Mouse (Mus musculus): ENCODE results near the gene Specc1. TPM values are rescaled to one million over a fixed set of nuclear protein-coding genes. Genes with fewer than 3 reads are reported as not detected.

Specc1 gene
- polyA plus RNA-seq, 1 experiment from 2014 or later: 8.0 TPM

DNA sequence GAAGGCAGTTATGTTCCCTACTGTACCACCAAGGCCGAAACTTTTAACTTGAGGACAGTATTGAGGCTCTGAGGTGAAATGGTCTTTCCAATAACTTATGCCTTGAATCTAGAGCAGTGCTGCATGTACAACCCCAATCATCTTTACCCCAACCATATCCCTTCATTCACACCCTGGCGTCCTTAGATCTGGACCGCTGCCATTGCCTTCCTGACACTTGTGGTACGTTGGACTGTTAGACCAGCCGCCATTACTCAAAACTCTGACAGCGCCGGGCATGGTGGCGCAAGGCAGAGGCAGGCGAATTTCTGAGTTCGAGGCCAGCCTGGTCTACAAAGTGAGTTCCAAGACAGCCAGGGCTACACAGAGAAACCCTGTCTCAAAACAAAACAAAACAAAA lies 121.8 kb downstream of the Specc1 start:
- no peaks in the 10 kb centered on the region for H3K9me3 ChIP-seq (replicated peaks; ENCODE audit: control insufficient read depth, low read length, poor library complexity, severe bottlenecking)
- peaks cover 6% of the 10 kb centered on the region for H3K4me1 ChIP-seq (ENCODE audit: control insufficient read depth, insufficient read depth, low read length)
- H3K27ac ChIP-seq (ENCODE audit: low read length): no peak overlapping the region
- H3K36me3 ChIP-seq (ENCODE audit: control insufficient read depth, insufficient read depth, low read length): no peaks in the 10 kb centered on the region
- H3K4me3 ChIP-seq (ENCODE audit: low read depth, low read length): no peak overlapping the region
- no peak for ATAC-seq
- peak overlapping the region; percentile 57 for H3K4me2 ChIP-seq (ENCODE audit: low read length)
- 93% methylated on average over 10 of the region's 10 CpGs for WGBS
- no peak overlapping the region for H3K9ac ChIP-seq (ENCODE audit: low read depth, low read length)
- H3K27me3 ChIP-seq (ENCODE audit: control insufficient read depth, insufficient read depth, low read depth, low read length): no peaks in the 10 kb centered on the region

DNA sequence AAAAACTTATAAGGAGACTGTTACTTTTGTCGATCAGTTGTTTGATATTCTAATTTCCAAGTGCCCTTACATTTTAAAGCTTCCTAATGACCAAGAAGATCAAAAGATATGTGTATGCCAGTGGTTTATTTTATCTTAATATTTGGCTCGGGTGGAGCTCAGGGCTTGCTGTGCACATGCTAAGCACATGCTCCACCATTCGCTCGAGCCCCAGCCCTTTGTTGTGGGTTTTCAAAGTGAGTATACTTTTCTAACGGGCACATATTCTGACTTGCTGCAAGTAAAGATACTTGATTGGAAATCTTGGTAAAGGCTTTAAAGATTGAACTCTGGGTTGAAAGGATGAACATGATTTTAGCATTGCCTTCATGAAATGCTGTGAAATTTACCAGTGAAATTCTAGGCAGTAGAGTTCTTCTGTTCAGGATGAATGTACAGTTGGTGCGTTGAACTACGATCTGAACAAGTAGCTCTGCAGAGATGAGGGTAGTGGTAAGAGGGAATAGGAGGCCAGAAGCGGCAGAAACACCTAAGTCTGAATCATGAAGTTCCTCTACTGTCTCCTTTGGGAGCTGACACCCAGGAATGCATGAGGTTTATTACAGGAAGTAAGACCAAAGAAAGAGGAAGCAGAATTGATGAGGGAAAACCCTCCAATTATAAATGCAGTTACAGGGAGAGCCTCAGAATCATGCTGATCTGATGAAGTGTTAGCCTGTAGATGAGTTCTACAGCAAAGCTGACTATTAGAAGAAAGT lies 122.7 kb downstream of the Specc1 start:
- Histone ChIP-seq H3K9ac (ENCODE audit: low read depth, low read length) (no peak overlapping the region), H3K27me3 (ENCODE audit: control insufficient read depth, insufficient read depth, low read depth, low read length) (no peaks in the 10 kb centered on the region), H3K36me3 (ENCODE audit: control insufficient read depth, insufficient read depth, low read length) (no peaks in the 10 kb centered on the region), H3K4me3 (ENCODE audit: low read depth, low read length) (no peak overlapping the region), H3K9me3 (replicated peaks; ENCODE audit: control insufficient read depth, low read length, poor library complexity, severe bottlenecking) (no peaks in the 10 kb centered on the region), H3K4me2 (ENCODE audit: low read length) (no peak overlapping the region), H3K27ac (ENCODE audit: low read length) (no peak overlapping the region), H3K4me1 (ENCODE audit: control insufficient read depth, insufficient read depth, low read length) (peaks cover 6% of the 10 kb centered on the region)
- no peak for ATAC-seq
- 89% methylated on average over 8 of the region's 8 CpGs for WGBS

DNA sequence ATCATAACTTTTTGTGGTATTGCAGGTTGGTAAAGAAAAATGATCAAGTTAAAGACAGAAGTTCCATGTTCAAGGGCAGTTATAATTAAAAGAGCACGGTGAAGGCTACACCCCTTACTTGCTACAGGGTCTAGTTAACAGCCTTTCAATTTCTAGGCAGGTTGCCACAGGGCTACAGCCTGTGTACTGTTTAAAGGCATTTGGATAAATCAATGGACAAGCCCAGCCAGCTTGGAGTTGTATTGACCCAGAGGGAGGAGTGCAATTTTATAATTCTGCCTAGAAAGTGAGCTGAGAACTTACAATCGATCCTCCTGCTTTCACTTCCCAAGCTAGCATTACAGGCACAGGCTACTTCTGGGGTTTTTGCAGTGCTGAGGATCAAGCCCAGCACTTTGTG lies 123.9 kb downstream of the Specc1 start:
- Histone ChIP-seq H3K4me2 (ENCODE audit: low read length) (no peak overlapping the region), H3K4me1 (ENCODE audit: control insufficient read depth, insufficient read depth, low read length) (peaks cover 6% of the 10 kb centered on the region), H3K27me3 (ENCODE audit: control insufficient read depth, insufficient read depth, low read depth, low read length) (no peaks in the 10 kb centered on the region), H3K27ac (ENCODE audit: low read length) (no peak overlapping the region), H3K36me3 (ENCODE audit: control insufficient read depth, insufficient read depth, low read length) (no peaks in the 10 kb centered on the region), H3K9me3 (replicated peaks; ENCODE audit: control insufficient read depth, low read length, poor library complexity, severe bottlenecking) (no peaks in the 10 kb centered on the region), H3K9ac (ENCODE audit: low read depth, low read length) (no peak overlapping the region), H3K4me3 (ENCODE audit: low read depth, low read length) (no peak overlapping the region)
- ATAC-seq: no peak
- WGBS: 87% methylated on average over 2 of the region's 2 CpGs

DNA sequence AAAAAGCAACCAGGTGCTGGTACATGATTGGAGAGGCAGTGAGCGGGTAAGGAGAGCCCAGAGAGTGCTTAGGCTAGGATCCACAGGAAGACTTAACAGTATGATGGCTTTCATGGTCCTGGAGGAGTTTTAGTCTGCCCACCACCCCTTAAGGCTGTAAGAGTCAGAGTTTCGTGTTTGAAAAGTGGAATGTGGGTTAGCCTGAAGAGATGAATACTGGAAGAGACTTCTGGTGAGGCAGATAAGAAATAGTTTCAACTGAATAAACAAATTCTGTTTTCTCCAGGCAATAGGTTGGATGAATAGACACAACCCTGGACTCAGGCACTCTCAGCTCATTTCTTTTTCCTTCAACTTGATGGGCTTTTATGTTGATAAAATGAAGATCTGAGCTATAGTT lies 130.1 kb downstream of the Specc1 start:
- H3K9me3 ChIP-seq (replicated peaks; ENCODE audit: control insufficient read depth, low read length, poor library complexity, severe bottlenecking): no peaks in the 10 kb centered on the region
- no peak overlapping the region for H3K27ac ChIP-seq (ENCODE audit: low read length)
- no peak overlapping the region for H3K4me2 ChIP-seq (ENCODE audit: low read length)
- ATAC-seq: no peak
- no peak overlapping the region for H3K4me3 ChIP-seq (ENCODE audit: low read depth, low read length)
- H3K9ac ChIP-seq (ENCODE audit: low read depth, low read length): no peak overlapping the region
- 90% methylated on average over 2 of the region's 2 CpGs for WGBS
- no peaks in the 10 kb centered on the region for H3K36me3 ChIP-seq (ENCODE audit: control insufficient read depth, insufficient read depth, low read length)
- no peaks in the 10 kb centered on the region for H3K27me3 ChIP-seq (ENCODE audit: control insufficient read depth, insufficient read depth, low read depth, low read length)
- H3K4me1 ChIP-seq (ENCODE audit: control insufficient read depth, insufficient read depth, low read length): no peaks in the 10 kb centered on the region

DNA sequence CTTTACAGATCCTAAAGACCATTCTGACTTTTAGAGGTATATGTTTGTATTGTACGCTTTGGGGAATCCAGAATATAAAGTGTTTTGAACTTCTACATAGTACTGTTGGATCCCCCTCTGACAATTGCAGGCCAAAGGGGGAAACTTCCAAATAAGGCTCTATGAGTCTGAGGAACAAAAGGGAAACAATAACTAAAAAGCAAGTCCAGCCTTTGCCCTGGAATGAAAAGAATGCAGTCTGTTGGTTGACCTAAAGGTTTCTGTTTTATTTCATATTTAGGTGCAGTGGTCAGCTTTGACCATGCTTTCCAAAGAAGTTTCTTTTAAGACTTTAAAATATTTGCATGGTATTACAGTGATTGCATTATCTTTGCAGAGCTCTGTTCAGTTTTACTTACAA lies 130.5 kb downstream of the Specc1 start:
- Histone ChIP-seq H3K27me3 (ENCODE audit: control insufficient read depth, insufficient read depth, low read depth, low read length) (no peaks in the 10 kb centered on the region), H3K4me2 (ENCODE audit: low read length) (no peak overlapping the region), H3K9ac (ENCODE audit: low read depth, low read length) (no peak overlapping the region), H3K4me3 (ENCODE audit: low read depth, low read length) (no peak overlapping the region), H3K9me3 (replicated peaks; ENCODE audit: control insufficient read depth, low read length, poor library complexity, severe bottlenecking) (no peaks in the 10 kb centered on the region), H3K4me1 (ENCODE audit: control insufficient read depth, insufficient read depth, low read length) (no peaks in the 10 kb centered on the region), H3K36me3 (ENCODE audit: control insufficient read depth, insufficient read depth, low read length) (no peaks in the 10 kb centered on the region), H3K27ac (ENCODE audit: low read length) (no peak overlapping the region)
- no peak for ATAC-seq
- 93% methylated on average over 1 of the region's 1 CpGs for WGBS

DNA sequence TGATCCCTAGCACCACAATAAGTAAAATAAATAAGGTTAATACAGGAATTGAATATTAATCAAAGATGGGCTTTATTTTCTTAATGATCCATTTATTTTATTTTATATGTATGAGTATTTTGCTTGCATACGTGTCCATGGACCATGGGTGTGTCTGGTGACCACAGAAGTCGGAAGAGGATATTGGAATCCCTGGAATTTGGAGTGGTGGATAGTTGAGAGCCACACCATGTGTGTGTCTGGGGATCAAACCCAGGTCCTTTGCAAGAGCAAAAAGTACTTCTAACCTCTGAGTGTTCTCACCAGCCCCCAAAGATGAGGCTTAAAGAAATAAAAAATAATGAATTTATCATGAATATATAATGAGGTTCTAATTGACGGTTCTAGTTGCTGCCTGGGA lies 132.1 kb downstream of the Specc1 start:
- no peak overlapping the region for H3K4me3 ChIP-seq (ENCODE audit: low read depth, low read length)
- no peaks in the 10 kb centered on the region for H3K9me3 ChIP-seq (replicated peaks; ENCODE audit: control insufficient read depth, low read length, poor library complexity, severe bottlenecking)
- WGBS: 92% methylated on average over 3 of the region's 3 CpGs
- H3K36me3 ChIP-seq (ENCODE audit: control insufficient read depth, insufficient read depth, low read length): no peaks in the 10 kb centered on the region
- no peak overlapping the region for H3K27ac ChIP-seq (ENCODE audit: low read length)
- H3K4me1 ChIP-seq (ENCODE audit: control insufficient read depth, insufficient read depth, low read length): no peaks in the 10 kb centered on the region
- no peak overlapping the region for H3K4me2 ChIP-seq (ENCODE audit: low read length)
- no peaks in the 10 kb centered on the region for H3K27me3 ChIP-seq (ENCODE audit: control insufficient read depth, insufficient read depth, low read depth, low read length)
- H3K9ac ChIP-seq (ENCODE audit: low read depth, low read length): no peak overlapping the region
- no peak for ATAC-seq

DNA sequence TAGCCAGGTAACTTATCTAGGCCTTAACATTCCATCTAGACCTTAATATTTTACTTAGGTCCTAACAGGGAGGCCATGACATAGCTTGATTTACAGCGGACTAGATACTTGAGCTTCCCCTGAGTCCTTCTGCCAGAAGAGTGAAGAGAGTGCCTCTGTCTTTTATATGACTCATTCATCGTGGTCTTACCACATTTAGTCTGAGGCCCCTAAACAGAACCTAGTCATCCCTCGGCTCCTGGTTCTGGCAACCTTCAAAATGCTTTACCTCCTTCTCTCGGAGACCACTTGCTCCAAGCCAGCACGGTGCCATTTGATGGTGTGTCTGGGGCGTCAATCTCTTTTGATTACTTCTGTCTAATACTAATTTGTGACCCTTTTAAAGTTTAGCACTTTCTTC lies 133.8 kb downstream of the Specc1 start:
- H3K27ac ChIP-seq (ENCODE audit: low read length): no peak overlapping the region
- no peaks in the 10 kb centered on the region for H3K9me3 ChIP-seq (replicated peaks; ENCODE audit: control insufficient read depth, low read length, poor library complexity, severe bottlenecking)
- 92% methylated on average over 6 of the region's 6 CpGs for WGBS
- H3K9ac ChIP-seq (ENCODE audit: low read depth, low read length): no peak overlapping the region
- H3K27me3 ChIP-seq (ENCODE audit: control insufficient read depth, insufficient read depth, low read depth, low read length): no peaks in the 10 kb centered on the region
- no peaks in the 10 kb centered on the region for H3K4me1 ChIP-seq (ENCODE audit: control insufficient read depth, insufficient read depth, low read length)
- ATAC-seq: no peak
- H3K36me3 ChIP-seq (ENCODE audit: control insufficient read depth, insufficient read depth, low read length): no peaks in the 10 kb centered on the region
- no peak overlapping the region for H3K4me3 ChIP-seq (ENCODE audit: low read depth, low read length)
- no peak overlapping the region for H3K4me2 ChIP-seq (ENCODE audit: low read length)

DNA sequence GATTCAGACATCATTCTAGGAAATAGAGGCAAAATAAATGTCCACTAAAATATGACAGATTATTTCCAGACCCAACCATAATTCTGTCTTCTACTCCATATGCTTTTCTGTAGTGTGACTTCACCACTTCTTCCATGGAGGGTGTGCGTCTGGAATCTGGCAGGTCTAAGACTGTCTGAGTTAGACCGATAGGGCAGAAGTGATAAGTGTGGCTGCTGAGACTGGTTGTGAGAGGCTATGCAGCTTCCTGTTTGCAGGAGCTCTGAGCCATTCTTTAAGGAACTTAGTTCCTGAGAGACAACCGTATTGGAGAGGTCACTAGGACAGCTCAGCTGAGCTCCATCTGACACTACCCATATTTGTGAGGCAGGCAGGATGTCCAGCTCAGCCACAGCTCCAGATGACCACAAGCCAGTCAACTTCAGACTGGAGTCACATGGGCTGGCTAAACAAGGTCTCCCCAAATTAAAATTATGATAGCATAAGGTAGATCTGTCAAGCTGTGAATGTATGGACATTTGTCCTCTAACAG lies 146.9 kb downstream of the Specc1 start:
- no peak overlapping the region for H3K27ac ChIP-seq (ENCODE audit: low read length)
- H3K9me3 ChIP-seq (replicated peaks; ENCODE audit: control insufficient read depth, low read length, poor library complexity, severe bottlenecking): no peaks in the 10 kb centered on the region
- H3K36me3 ChIP-seq (ENCODE audit: control insufficient read depth, insufficient read depth, low read length): no peaks in the 10 kb centered on the region
- WGBS: 87% methylated on average over 3 of the region's 3 CpGs
- ATAC-seq: no peak
- H3K9ac ChIP-seq (ENCODE audit: low read depth, low read length): no peak overlapping the region
- H3K4me3 ChIP-seq (ENCODE audit: low read depth, low read length): no peak overlapping the region
- no peaks in the 10 kb centered on the region for H3K4me1 ChIP-seq (ENCODE audit: control insufficient read depth, insufficient read depth, low read length)
- no peak overlapping the region for H3K4me2 ChIP-seq (ENCODE audit: low read length)
- no peaks in the 10 kb centered on the region for H3K27me3 ChIP-seq (ENCODE audit: control insufficient read depth, insufficient read depth, low read depth, low read length)

DNA sequence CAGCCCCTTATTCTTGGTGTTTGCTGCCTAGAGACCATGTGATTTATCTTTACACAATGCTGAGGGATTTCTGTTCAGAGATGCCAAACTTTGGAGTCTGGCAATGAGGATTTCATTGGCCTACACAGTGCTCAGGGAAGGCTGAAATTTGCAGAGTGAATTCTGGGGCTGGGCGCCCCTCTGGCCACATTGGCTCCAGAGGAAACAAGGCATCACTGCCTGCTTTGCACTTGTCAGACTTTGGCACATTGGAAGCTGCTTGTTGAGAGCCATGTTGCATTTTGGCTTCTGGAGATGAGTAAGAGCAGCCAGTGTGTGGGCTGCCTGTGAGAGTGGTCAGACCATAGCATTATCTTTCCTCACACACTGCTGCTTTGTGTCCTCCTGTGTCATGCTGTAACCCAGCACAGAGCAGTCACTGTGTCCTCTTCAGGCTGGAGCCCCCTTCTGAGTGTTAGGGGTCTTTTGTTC lies 149.9 kb downstream of the Specc1 start:
- Histone ChIP-seq H3K4me3 (ENCODE audit: low read depth, low read length) (no peak overlapping the region), H3K4me1 (ENCODE audit: control insufficient read depth, insufficient read depth, low read length) (no peaks in the 10 kb centered on the region), H3K9me3 (replicated peaks; ENCODE audit: control insufficient read depth, low read length, poor library complexity, severe bottlenecking) (no peaks in the 10 kb centered on the region), H3K27ac (ENCODE audit: low read length) (peak overlapping the region; percentile 53), H3K4me2 (ENCODE audit: low read length) (no peak overlapping the region), H3K27me3 (ENCODE audit: control insufficient read depth, insufficient read depth, low read depth, low read length) (no peaks in the 10 kb centered on the region), H3K36me3 (ENCODE audit: control insufficient read depth, insufficient read depth, low read length) (no peaks in the 10 kb centered on the region), H3K9ac (ENCODE audit: low read depth, low read length) (no peak overlapping the region)
- peak; percentile 89 for ATAC-seq
- WGBS: 73% methylated on average over 1 of the region's 1 CpGs

All from midbrain, embryonic 16.5 days (tissue).